Mouse (Mus musculus): ENCODE results near the gene Col1a2. TPM values are rescaled to one million over a fixed set of nuclear protein-coding genes. Genes with fewer than 3 reads are reported as not detected.

The Col1a2 gene
- total and polyA plus RNA-seq, 3 experiments, result not detected

DNA sequence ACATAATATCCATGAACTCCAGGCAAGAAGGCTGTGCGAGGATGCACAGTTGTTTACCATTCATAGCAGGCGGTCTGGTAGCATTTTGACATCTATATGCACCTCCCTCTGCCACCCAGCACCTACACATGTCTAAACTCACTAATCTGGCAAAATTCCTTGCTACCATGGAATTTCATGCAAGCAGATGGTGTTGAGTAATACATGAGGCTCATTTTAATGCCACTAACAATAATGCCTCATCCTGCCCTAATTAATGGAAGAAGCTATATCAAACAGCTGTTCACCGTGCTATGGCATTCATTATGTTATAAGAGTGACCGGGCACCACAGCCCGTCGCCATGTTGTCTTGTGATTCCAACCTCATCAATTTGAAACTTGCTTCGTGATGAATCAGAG lies 23.8 kb downstream of the Col1a2 start:
- no peak for TF ChIP-seq KAT2A (conservative IDR thresholded peaks at IDR 0.05; ENCODE audit: low read depth, low read length)
- TF ChIP-seq UBTF (IDR thresholded peaks at IDR 0.05; ENCODE audit: borderline replicate concordance, insufficient read depth, low read depth, low read length), result no peak
- no peak for TF ChIP-seq NRF1 (IDR thresholded peaks at IDR 0.05; ENCODE audit: insufficient read depth, low read depth, low read length, poor library complexity, severe bottlenecking)
- TF ChIP-seq MYC (IDR thresholded peaks at IDR 0.05; ENCODE audit: low read depth, low read length), result no peak
- no peak for TF ChIP-seq BHLHE40 (IDR thresholded peaks at IDR 0.05; ENCODE audit: borderline replicate concordance, low read depth, low read length)
- no peak for TF ChIP-seq ZKSCAN1 (IDR thresholded peaks at IDR 0.05; ENCODE audit: low read depth, low read length)
- TF ChIP-seq CHD2 (IDR thresholded peaks at IDR 0.05; ENCODE audit: low read length), result no peak
- TF ChIP-seq SMC3 (IDR thresholded peaks at IDR 0.05; ENCODE audit: low read depth, low read length), result no peak
- no peak overlapping the region for H3K4me3 ChIP-seq (ENCODE audit: control insufficient read depth in 1 of 2, insufficient read depth in 1 of 2, low read depth in 2 of 2, low read length in 2 of 2)
- H3K36me3 ChIP-seq (ENCODE audit: control insufficient read depth in 1 of 2, insufficient read depth in 2 of 2, low read length in 2 of 2), result no peaks in the 10 kb centered on the region
- H3K9ac ChIP-seq (ENCODE audit: control insufficient read depth, low read depth, low read length, poor library complexity, severe bottlenecking), result no peak overlapping the region
- H3K27me3 ChIP-seq (ENCODE audit: control insufficient read depth in 1 of 2, insufficient read depth in 2 of 2, low read length in 2 of 2), result peaks cover 12 to 16% of the 10 kb centered on the region in 2 experiments
- H3K4me1 ChIP-seq (ENCODE audit: control insufficient read depth in 1 of 2, insufficient read depth in 2 of 2, low read length in 2 of 2), result no peaks in the 10 kb centered on the region
- H3K79me2 ChIP-seq (ENCODE audit: control insufficient read depth, insufficient read depth, low read length, poor library complexity), result no peaks in the 10 kb centered on the region
- no peak overlapping the region for H3K27ac ChIP-seq (ENCODE audit: control insufficient read depth, low read depth, low read length)
- no peaks in the 10 kb centered on the region for H3K9me3 ChIP-seq (replicated peaks; ENCODE audit: insufficient read depth, low read length)
- no peak for DNase-seq (ENCODE audit: low read depth, low spot score)

DNA sequence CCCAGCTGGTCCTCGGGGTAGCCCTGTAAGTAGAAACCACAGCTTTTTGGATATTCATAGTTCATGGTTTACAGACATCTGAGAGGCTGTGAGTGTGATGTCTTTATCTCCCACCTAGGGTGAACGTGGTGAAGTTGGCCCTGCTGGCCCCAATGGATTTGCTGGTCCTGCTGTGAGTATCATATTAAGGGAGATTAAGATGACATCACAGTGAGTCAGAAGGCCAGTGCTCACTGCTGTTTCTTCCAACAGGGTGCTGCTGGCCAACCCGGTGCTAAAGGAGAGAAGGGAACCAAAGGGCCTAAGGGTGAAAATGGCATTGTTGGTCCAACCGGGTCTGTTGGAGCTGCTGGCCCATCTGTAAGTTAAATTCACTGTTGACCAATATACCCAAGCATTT lies 26.4 kb downstream of the Col1a2 start:
- no peak for TF ChIP-seq TAL1 (IDR thresholded peaks at IDR 0.05; ENCODE audit: low read length)
- TF ChIP-seq SMC3 (IDR thresholded peaks at IDR 0.05; ENCODE audit: low read depth, low read length), result no peak
- TF ChIP-seq E2F4 (IDR thresholded peaks at IDR 0.05; ENCODE audit: borderline replicate concordance, low read depth, low read length), result no peak
- TF ChIP-seq MXI1 (IDR thresholded peaks at IDR 0.05; ENCODE audit: low read depth, low read length), result no peak
- TF ChIP-seq POLR2AphosphoS2 (IDR thresholded peaks at IDR 0.05; ENCODE audit: low read length), result no peak
- no peak for TF ChIP-seq RAD21 (IDR thresholded peaks at IDR 0.05; ENCODE audit: low read depth, low read length)
- no peak for TF ChIP-seq ETS1 (IDR thresholded peaks at IDR 0.05; ENCODE audit: low read depth, low read length)
- TF ChIP-seq MYC (IDR thresholded peaks at IDR 0.05; ENCODE audit: low read depth, low read length), result no peak
- no peak for TF ChIP-seq NRF1 (IDR thresholded peaks at IDR 0.05; ENCODE audit: insufficient read depth, low read depth, low read length, poor library complexity, severe bottlenecking)
- no peak for TF ChIP-seq POLR2A (IDR thresholded peaks at IDR 0.05; ENCODE audit: control insufficient read depth in 1 of 2, insufficient read depth in 1 of 2, low read depth in 1 of 2, low read length in 2 of 2, poor library complexity in 1 of 2)
- TF ChIP-seq GABPA (IDR thresholded peaks at IDR 0.05; ENCODE audit: low read depth, low read length), result no peak
- Histone ChIP-seq H3K9ac (ENCODE audit: control insufficient read depth, low read depth, low read length, poor library complexity, severe bottlenecking) (no peak overlapping the region), H3K27me3 (ENCODE audit: control insufficient read depth in 1 of 2, insufficient read depth in 2 of 2, low read length in 2 of 2) (peaks cover 3 to 13% of the 10 kb centered on the region in 2 experiments), H3K27ac (ENCODE audit: control insufficient read depth, low read depth, low read length) (no peak overlapping the region), H3K79me2 (ENCODE audit: control insufficient read depth, insufficient read depth, low read length, poor library complexity) (no peaks in the 10 kb centered on the region), H3K4me1 (ENCODE audit: control insufficient read depth in 1 of 2, insufficient read depth in 2 of 2, low read length in 2 of 2) (no peaks in the 10 kb centered on the region), H3K4me3 (ENCODE audit: control insufficient read depth in 1 of 2, insufficient read depth in 1 of 2, low read depth in 2 of 2, low read length in 2 of 2) (no peak overlapping the region), H3K9me3 (replicated peaks; ENCODE audit: insufficient read depth, low read length) (no peaks in the 10 kb centered on the region), H3K36me3 (ENCODE audit: control insufficient read depth in 1 of 2, insufficient read depth in 2 of 2, low read length in 2 of 2) (no peaks in the 10 kb centered on the region)
- no peak for DNase-seq (ENCODE audit: low read depth, low spot score)

Data from MEL (cell line).